Mouse (Mus musculus) heart, postnatal 0 days (tissue): ENCODE measurements at regions not wholly inside any gene's neighbourhood (a gene's known extent, or its start where the extent isn't known, plus 50 kb on each side); places are given as distances from the start of the nearest gene placed in this dataset.

Experiments
- CTCF ChIP-seq: IDR thresholded peaks from 2 replicates; pipeline ENCODE4 v1.5.1; 2016; ENCODE audit warnings: antibody characterized with exemption, control low read depth, low read depth
- EP300 ChIP-seq: IDR thresholded peaks from 2 replicates; pipeline ENCODE4 v1.6.1; 2016; ENCODE audit warnings: antibody characterized with exemption, low read depth

- TF ChIP-seq EP300 = no peak
- TF ChIP-seq CTCF = no peak
Measured at GRCm38 (mm10) chr10:92246785-92247448, 475.3 kb downstream of the Nedd1 start.
